12 mouse cellular contexts compared by ENCODE assay signal in genomic region chr1:35202551-35202950, GRCm38 (mm10).
A peak's percentile ranks its signal among the peaks of the same experiment; 100 is the strongest.
DNase-seq lines count a peak whose midpoint lies in the region; ATAC-seq and TF ChIP-seq lines count a peak whose summit lies in the region.
"Had no signal": no experiment of that assay in that cellular context is flagged by ENCODE, and none has a peak within 500 bp of the region (broad histone marks: within the 10 kb centered on the region; RNA-seq: fewer than 3 reads in every experiment).

No protein-coding gene starts in this region.

- no peaks in the 10 kb centered on the region for H3K36me3 ChIP-seq in limb, embryonic 10.5 days
- H3K36me3 ChIP-seq in forebrain, embryonic 11.5 days (ENCODE audit: control insufficient read depth, insufficient read depth, low read length): no peaks in the 10 kb centered on the region
- H3K36me3 ChIP-seq: forebrain, embryonic 15.5 days had no signal

- WGBS in cerebellum, adult 2 months: 15% methylated on average over 4 of the region's 4 CpGs
- 93% methylated on average over 4 of the region's 4 CpGs for WGBS in limb, embryonic 10.5 days
- WGBS in forebrain, embryonic 11.5 days: 88% methylated on average over 4 of the region's 4 CpGs

- no peak overlapping the region for H3K4me2 ChIP-seq in forebrain, embryonic 11.5 days (ENCODE audit: low read depth, low read length, severe bottlenecking)
- H3K4me2 ChIP-seq: forebrain, embryonic 15.5 days; liver, embryonic 11.5 days had no signal

- DNase-seq in brain, adult 2 months (ENCODE audit: low read depth, low spot score): peak; percentile 93
- DNase-seq in cerebellum, adult 2 months: peak; percentile 33 to 67
- DNase-seq in layer of hippocampus, adult 18-20 months (ENCODE audit: low spot score in 2 of 2): peak; percentile 77 to 88
- peak; percentile 67 to 76 for DNase-seq in left cerebral cortex, postnatal 14 days (ENCODE audit: low spot score in 2 of 2)
- no peak for DNase-seq in limb, embryonic 10.5 days (ENCODE audit: low spot score)
- DNase-seq in adrenal gland, postnatal 4 days (ENCODE audit: low spot score in 2 of 2): no peak
- no peak for DNase-seq in forebrain, embryonic 11.5 days (ENCODE audit: low spot score)
- DNase-seq: kidney, adult 9 months; thymus, adult 2 months had no signal

- TF ChIP-seq POLR2A in cerebellum, adult 2 months (IDR thresholded peaks at IDR 0.05; ENCODE audit: borderline replicate concordance, insufficient read depth, low read length): no peak

- no peaks in the 10 kb centered on the region for H3K27me3 ChIP-seq in cerebellum, adult 2 months (ENCODE audit: control insufficient read depth, insufficient read depth, low read length)
- H3K27me3 ChIP-seq in limb, embryonic 10.5 days (ENCODE audit: low read depth, poor library complexity, severe bottlenecking): no peaks in the 10 kb centered on the region
- H3K27me3 ChIP-seq in forebrain, embryonic 11.5 days (ENCODE audit: control insufficient read depth, insufficient read depth, low read length): no peaks in the 10 kb centered on the region
- H3K27me3 ChIP-seq: forebrain, embryonic 15.5 days had no signal

- H3K9ac ChIP-seq in forebrain, embryonic 11.5 days (ENCODE audit: low read length): no peak overlapping the region
- H3K9ac ChIP-seq: forebrain, embryonic 15.5 days had no signal

- no peak overlapping the region for H3K27ac ChIP-seq in cerebellum, adult 2 months (ENCODE audit: insufficient read depth, low read length)
- H3K27ac ChIP-seq in limb, embryonic 10.5 days: no peak overlapping the region
- no peak overlapping the region for H3K27ac ChIP-seq in forebrain, embryonic 11.5 days (ENCODE audit: low read depth, low read length)
- H3K27ac ChIP-seq: forebrain, embryonic 15.5 days; macrophage had no signal

- TF ChIP-seq CTCF in cerebellum, adult 2 months (IDR thresholded peaks at IDR 0.05; ENCODE audit: borderline replicate concordance, insufficient read depth, low read depth, low read length): no peak

- no peak for ATAC-seq in forebrain, embryonic 11.5 days (replicated peaks; ENCODE audit: low FRiP score)
- ATAC-seq: forebrain, embryonic 15.5 days had no signal

- intact Hi-C loops in left cerebral cortex, postnatal 14 days (cut with DNase I): loop anchor here (5.0 kb wide), 1 partner anchor 40 kb away; no protein-coding TSS in a partner anchor

- H3K4me3 ChIP-seq in cerebellum, adult 2 months (replicated peaks; ENCODE audit: insufficient read depth, low read depth, low read length): no peak overlapping the region
- no peak overlapping the region for H3K4me3 ChIP-seq in limb, embryonic 10.5 days
- H3K4me3 ChIP-seq in forebrain, embryonic 11.5 days (ENCODE audit: low read depth, low read length): no peak overlapping the region
- H3K4me3 ChIP-seq: forebrain, embryonic 15.5 days had no signal

- H3K4me1 ChIP-seq in cerebellum, adult 2 months (ENCODE audit: control insufficient read depth, insufficient read depth, low read length): peaks cover 7% of the 10 kb centered on the region; the same call in 1 of the 2 replicates
- no peaks in the 10 kb centered on the region for H3K4me1 ChIP-seq in limb, embryonic 10.5 days
- H3K4me1 ChIP-seq in forebrain, embryonic 11.5 days (replicated peaks; ENCODE audit: control insufficient read depth, insufficient read depth, low read length): no peaks in the 10 kb centered on the region
- H3K4me1 ChIP-seq: forebrain, embryonic 15.5 days had no signal

- no peaks in the 10 kb centered on the region for H3K9me3 ChIP-seq in limb, embryonic 10.5 days (replicated peaks)
- H3K9me3 ChIP-seq in forebrain, embryonic 11.5 days (ENCODE audit: control insufficient read depth, low read length): no peaks in the 10 kb centered on the region
- H3K9me3 ChIP-seq: forebrain, embryonic 15.5 days had no signal

Comparison
In these comparisons a context has a peak if more than half of its experiments do, and no peak if none do; other contexts are left out.
1. DNase-seq: peak in brain, adult 2 months (single experiment), cerebellum, adult 2 months (2 of 2), layer of hippocampus, adult 18-20 months (2 of 2) and left cerebral cortex, postnatal 14 days (2 of 2); none in limb, embryonic 10.5 days (single experiment), adrenal gland, postnatal 4 days (0 of 2) and forebrain, embryonic 11.5 days (single experiment).